Mouse (Mus musculus) liver, postnatal 0 days (tissue): ENCODE results near the gene Med16. TPM values are rescaled to one million over a fixed set of nuclear protein-coding genes. Genes with fewer than 3 reads are reported as not detected.

Experiments used
- ATAC-seq: fragments of 200-750 bp; cut with Nextera tagmentation; 2 replicates; pipeline ENCODE4 v1.8.0; 2017; ENCODE audit warnings: mild to moderate bottlenecking, moderate library complexity
- DNase-seq: peaks from one replicate; pipeline ENCODE4 v3.0.0-alpha.2; 2016
- H3K27ac ChIP-seq: fragments of 300-500 bp; sonication (generic); 2 replicates; pipeline ENCODE4 v1.5.1; 2014; ENCODE audit warnings: antibody characterized with exemption, moderate library complexity, mild to moderate bottlenecking, low read depth
- H3K27me3 ChIP-seq: fragments of 300-500 bp; sonication (generic); 2 replicates; pipeline ENCODE4 v1.6.1; 2014; ENCODE audit warnings: low read length, control low read depth, mixed read lengths; ENCODE audit not compliant: insufficient read depth
- H3K36me3 ChIP-seq: fragments of 300-500 bp; sonication (generic); replicated peaks from 2 replicates; pipeline ENCODE4 v1.6.1; 2014; ENCODE audit warnings: mild to moderate bottlenecking, control low read depth, low read length, moderate library complexity, mixed read lengths; ENCODE audit not compliant: insufficient read depth
- H3K4me1 ChIP-seq: fragments of 300-500 bp; sonication (generic); 2 replicates; pipeline ENCODE4 v1.6.1; 2014; ENCODE audit warnings: antibody characterized with exemption, mild to moderate bottlenecking, control low read depth; ENCODE audit not compliant: insufficient read depth
- H3K4me2 ChIP-seq: fragments of 300-500 bp; sonication (generic); 2 replicates; pipeline ENCODE4 v1.6.1; 2014; ENCODE audit warnings: low read depth, mild to moderate bottlenecking, low read length, moderate library complexity, mixed read lengths
- H3K4me3 ChIP-seq: fragments of 300-500 bp; sonication (generic); 2 replicates; pipeline ENCODE4 v1.5.1; 2014; ENCODE audit warnings: low read depth, low read length
- H3K9ac ChIP-seq: fragments of 300-500 bp; sonication (generic); replicated peaks from 2 replicates; pipeline ENCODE4 v1.6.1; 2014; ENCODE audit warnings: mild to moderate bottlenecking, moderate library complexity
- H3K9me3 ChIP-seq: fragments of 300-500 bp; sonication (generic); 2 replicates; pipeline ENCODE4 v1.6.1; 2016; ENCODE audit warnings: mild to moderate bottlenecking, control low read depth, low read length, mixed read lengths
- CTCF ChIP-seq: sonication (generic); IDR thresholded peaks from 2 replicates; pipeline ENCODE4 v1.5.1; 2016; ENCODE audit warnings: antibody characterized with exemption, low read depth
- EP300 ChIP-seq: IDR thresholded peaks from 2 replicates; pipeline ENCODE4 v1.6.1; 2016; ENCODE audit warnings: antibody characterized with exemption, low read depth, mild to moderate bottlenecking
- WGBS: fragments of 180-500 bp; shearing (Covaris S2); extraction: QIAGEN DNeasy Blood & Tissue Kit; methylation state at CpG from one replicate; pipeline ENCODE4 v1.1.7; 2014; ENCODE audit not compliant: insufficient replicate concordance; 5-methylcytosine and 5-hydroxymethylcytosine counted together
- polyA plus RNA-seq: library from polyadenylated mRNA; unstranded; fragments of >200 nt; fragmentation: Nextera tagmentation; extraction: Ambion mirVana; gene quantifications from 2 replicates; pipeline ENCODE4 v1.2.1, GENCODE M21; 2015

The Med16 gene
- polyA plus RNA-seq, 1 experiment from 2014 or later: 14.3 TPM

- Histone ChIP-seq H3K36me3 (peaks cover 32% of the 10 kb centered on the region), H3K4me2 (no peak overlapping the region), H3K4me3 (no peak overlapping the region), H3K4me1 (peaks cover 17% of the 10 kb centered on the region), H3K9ac (no peak overlapping the region), H3K9me3 (no peaks in the 10 kb centered on the region), H3K27me3 (no peaks in the 10 kb centered on the region), H3K27ac (no peak overlapping the region)
- DNase-seq (no peak), ATAC-seq (no peak)
- TF ChIP-seq EP300: no peak
- no peak for TF ChIP-seq CTCF
- 90% methylated on average over 10 of the region's 10 CpGs for WGBS
Observed at GRCm38 (mm10) chr10:79907415-79907814, 1.3 kb downstream of the Med16 start.

GRCm38 (mm10) chr10:79906712-79907111 lies 2.0 kb downstream of the Med16 start:
- Histone ChIP-seq H3K4me2 (no peak overlapping the region), H3K27me3 (no peaks in the 10 kb centered on the region), H3K4me3 (no peak overlapping the region), H3K27ac (no peak overlapping the region), H3K36me3 (peaks cover 32% of the 10 kb centered on the region), H3K9ac (no peak overlapping the region), H3K9me3 (no peaks in the 10 kb centered on the region), H3K4me1 (peaks cover 17% of the 10 kb centered on the region)
- DNase-seq (no peak), ATAC-seq (no peak)
- 95% methylated on average over 9 of the region's 9 CpGs for WGBS
- TF ChIP-seq CTCF: no peak
- no peak for TF ChIP-seq EP300

GRCm38 (mm10) chr10:79900951-79901410 lies 7.7 kb downstream of the Med16 start:
- Histone ChIP-seq H3K36me3 (peaks cover 27% of the 10 kb centered on the region; the same call in 1 of the 2 replicates), H3K4me1 (0 out of 2 replicates have a peak, but pooled peaks cover 8% of the 10 kb centered on the region), H3K9me3 (no peaks in the 10 kb centered on the region), H3K9ac (no peak overlapping the region), H3K27me3 (no peaks in the 10 kb centered on the region), H3K4me3 (no peak overlapping the region), H3K27ac (no peak overlapping the region), H3K4me2 (no peak overlapping the region)
- DNase-seq (no peak), ATAC-seq (no peak)
- 70% methylated on average over 2 of the region's 2 CpGs for whole genome bisulfite sequencing
- TF ChIP-seq EP300 (no peak), CTCF (peak; percentile 41; the same call in 1 of the 2 replicates)

GRCm38 (mm10) chr10:79897316-79898245 lies 11.1 kb downstream of the Med16 start:
- ATAC-seq (peak; percentile 92), DNase-seq (peak; percentile 84)
- Histone ChIP-seq H3K9me3 (no peaks in the 10 kb centered on the region), H3K36me3 (peaks cover 19% of the 10 kb centered on the region; the same call in 1 of the 2 replicates), H3K27me3 (no peaks in the 10 kb centered on the region), H3K27ac (peak overlapping the region; percentile 68), H3K9ac (no peak overlapping the region), H3K4me2 (peak overlapping the region; percentile 60), H3K4me3 (peak overlapping the region; percentile 21; the same call in 1 of the 2 replicates), H3K4me1 (0 out of 2 replicates have a peak, but pooled peaks cover 8% of the 10 kb centered on the region)
- TF ChIP-seq EP300 (no peak), CTCF (no peak)
- WGBS: 59% methylated on average over 19 of the region's 20 CpGs

- no peak for DNase-seq
- no peak overlapping the region for H3K4me2 ChIP-seq
- no peak overlapping the region for H3K4me3 ChIP-seq
- H3K9me3 ChIP-seq: no peaks in the 10 kb centered on the region
- TF ChIP-seq CTCF (no peak), EP300 (no peak)
- peaks cover 19% of the 10 kb centered on the region; the same call in 1 of the 2 replicates for H3K36me3 ChIP-seq
- H3K9ac ChIP-seq: no peak overlapping the region
- H3K27me3 ChIP-seq: no peaks in the 10 kb centered on the region
- ATAC-seq: no peak; the same call in 1 of the 2 replicates
- H3K27ac ChIP-seq: peak overlapping the region; percentile 68
- H3K4me1 ChIP-seq: 0 out of 2 replicates have a peak, but pooled peaks cover 8% of the 10 kb centered on the region
- 78% methylated on average over 13 of the region's 13 CpGs for WGBS
Observed at GRCm38 (mm10) chr10:79896814-79897213, 11.9 kb downstream of the Med16 start.

GRCm38 (mm10) chr10:79896306-79896705 lies 12.4 kb downstream of the Med16 start:
- Histone ChIP-seq H3K9ac (no peak overlapping the region), H3K4me1 (0 out of 2 replicates have a peak, but pooled peaks cover 8% of the 10 kb centered on the region), H3K4me3 (no peak overlapping the region), H3K4me2 (no peak overlapping the region), H3K36me3 (peaks cover 19% of the 10 kb centered on the region; the same call in 1 of the 2 replicates), H3K27me3 (no peaks in the 10 kb centered on the region), H3K27ac (no peak overlapping the region), H3K9me3 (no peaks in the 10 kb centered on the region)
- DNase-seq (no peak), ATAC-seq (no peak)
- TF ChIP-seq CTCF (no peak), EP300 (no peak)
- 88% methylated on average over 16 of the region's 16 CpGs for WGBS
